Mouse (Mus musculus): ENCODE results near the gene Slc22a4.

The Slc22a4 gene

GRCm38 (mm10) chr11:54028044-54028951 is at the start of gene Slc22a4:
Gene Slc22a4 (minus strand): TSS chr11:54028090.
- DNase-seq, result peak; percentile 84

- DNase-seq, result no peak
These were observed 48.2 kb upstream of the Slc22a4 start for GRCm38 (mm10) chr11:54076101-54076500.

- no peak for DNase-seq
These were observed 47.5 kb upstream of the Slc22a4 start for GRCm38 (mm10) chr11:54075353-54075752.

- no peak for DNase-seq
These were observed 45.4 kb upstream of the Slc22a4 start for GRCm38 (mm10) chr11:54073291-54073690.

- DNase-seq, result no peak
These were observed 44.0 kb upstream of the Slc22a4 start for GRCm38 (mm10) chr11:54071726-54072445.

- no peak for DNase-seq
These were observed 40.9 kb upstream of the Slc22a4 start, which contains the start of gene Pdlim4 for GRCm38 (mm10) chr11:54068520-54069371. Gene Pdlim4 (minus strand): TSS chr11:54069014.

- no peak for DNase-seq
These were observed 40.2 kb upstream of the Slc22a4 start for GRCm38 (mm10) chr11:54067996-54068519.

GRCm38 (mm10) chr11:54067318-54067995 is 39.6 kb upstream of the Slc22a4 start:
- no peak for DNase-seq

GRCm38 (mm10) chr11:54066400-54066799 is 38.5 kb upstream of the Slc22a4 start:
- DNase-seq, result no peak

- DNase-seq, result no peak
These were observed 38.0 kb upstream of the Slc22a4 start for GRCm38 (mm10) chr11:54065915-54066178.

GRCm38 (mm10) chr11:54065106-54065914 is 37.4 kb upstream of the Slc22a4 start:
- DNase-seq, result no peak

- DNase-seq, result no peak
These were observed 36.6 kb upstream of the Slc22a4 start for GRCm38 (mm10) chr11:54064412-54064978.

- no peak for DNase-seq
These were observed 35.5 kb upstream of the Slc22a4 start for GRCm38 (mm10) chr11:54063472-54063775.

- DNase-seq, result no peak
These were observed 35.0 kb upstream of the Slc22a4 start for GRCm38 (mm10) chr11:54062753-54063471.

- no peak for DNase-seq
These were observed 34.3 kb upstream of the Slc22a4 start for GRCm38 (mm10) chr11:54062086-54062752.

- DNase-seq, result no peak
These were observed 32.4 kb upstream of the Slc22a4 start for GRCm38 (mm10) chr11:54060316-54060715.

GRCm38 (mm10) chr11:54059526-54059925 is 31.6 kb upstream of the Slc22a4 start:
- no peak for DNase-seq

- peak; percentile 52 for DNase-seq
These were observed 30.8 kb upstream of the Slc22a4 start for GRCm38 (mm10) chr11:54058643-54059042.

GRCm38 (mm10) chr11:54058056-54058617 is 30.2 kb upstream of the Slc22a4 start:
- no peak for DNase-seq

- no peak for DNase-seq
These were observed 29.5 kb upstream of the Slc22a4 start for GRCm38 (mm10) chr11:54057428-54057827.
